Mouse (Mus musculus): ENCODE results near the gene Zfp672. TPM values are rescaled to one million over a fixed set of nuclear protein-coding genes. Genes with fewer than 3 reads are reported as not detected.

Gene Zfp672
- total and polyA plus RNA-seq, 3 experiments: 22.6 to 39.5 TPM; not detected in 1

DNA sequence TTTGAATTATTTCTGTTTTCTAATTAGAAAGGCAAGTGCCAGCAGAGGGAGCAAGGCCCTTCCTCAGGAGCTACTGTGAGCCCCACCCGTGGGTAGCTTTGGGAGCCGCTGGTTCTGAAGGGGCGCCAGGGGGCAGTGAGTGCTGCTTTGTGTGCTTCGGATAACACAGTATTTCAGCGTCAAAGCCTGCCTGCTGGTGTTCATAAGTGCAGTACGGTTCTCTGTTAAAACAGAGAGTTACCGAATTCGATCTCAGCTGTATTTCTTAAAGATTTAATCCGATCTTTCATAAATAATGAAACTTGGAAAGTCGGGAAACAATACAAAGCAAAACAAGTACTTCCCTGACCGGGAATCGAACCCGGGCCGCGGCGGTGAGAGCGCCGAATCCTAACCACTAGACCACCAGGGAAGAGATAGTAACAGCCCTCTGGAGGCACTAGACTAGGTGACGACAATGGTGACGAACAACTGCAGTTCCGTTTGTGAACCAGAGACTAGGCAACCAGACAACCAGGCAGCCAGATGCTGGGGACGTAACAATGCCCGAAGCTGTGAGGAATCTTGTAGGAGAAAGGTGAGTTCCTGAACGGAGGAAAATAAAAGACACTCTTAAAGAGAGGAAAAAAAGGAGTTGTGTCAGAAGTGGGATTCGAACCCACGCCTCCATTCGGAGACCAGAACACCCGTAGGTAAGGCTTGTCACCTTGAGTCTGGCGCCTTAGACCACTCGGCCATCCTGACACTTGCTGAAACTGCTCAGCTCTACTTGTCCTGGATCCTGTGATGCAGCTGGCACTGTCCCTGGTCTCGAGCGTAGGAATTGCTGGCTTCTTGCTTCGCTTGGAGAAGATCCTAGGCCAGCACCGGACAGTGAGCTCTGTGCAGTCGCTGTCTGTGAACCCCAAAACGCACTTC is 28.0 kb downstream of the Zfp672 start (continued):
- peak; percentile 98 for TF ChIP-seq MAFK (IDR thresholded peaks at IDR 0.05; ENCODE audit: borderline replicate concordance, low read depth, low read length)
- TF ChIP-seq CTCF (IDR thresholded peaks at IDR 0.05 in 2 of 3, conservative IDR thresholded peaks at IDR 0.05 in 1 of 3; ENCODE audit: control insufficient read depth in 1 of 3, insufficient read depth in 1 of 3, low read depth in 2 of 3, low read length in 3 of 3, poor library complexity in 1 of 3, severe bottlenecking in 1 of 3): peak; percentile 41 to 78 (median 76); a peak in 5 of 6 replicates
- no peak for TF ChIP-seq ZNF384 (IDR thresholded peaks at IDR 0.05; ENCODE audit: low read depth, low read length)
- no peak for TF ChIP-seq POLR2AphosphoS5 (IDR thresholded peaks at IDR 0.05; ENCODE audit: borderline replicate concordance, low read depth, low read length)
- TF ChIP-seq ZC3H11A (IDR thresholded peaks at IDR 0.05; ENCODE audit: low read depth, low read length): peak; percentile 55

DNA sequence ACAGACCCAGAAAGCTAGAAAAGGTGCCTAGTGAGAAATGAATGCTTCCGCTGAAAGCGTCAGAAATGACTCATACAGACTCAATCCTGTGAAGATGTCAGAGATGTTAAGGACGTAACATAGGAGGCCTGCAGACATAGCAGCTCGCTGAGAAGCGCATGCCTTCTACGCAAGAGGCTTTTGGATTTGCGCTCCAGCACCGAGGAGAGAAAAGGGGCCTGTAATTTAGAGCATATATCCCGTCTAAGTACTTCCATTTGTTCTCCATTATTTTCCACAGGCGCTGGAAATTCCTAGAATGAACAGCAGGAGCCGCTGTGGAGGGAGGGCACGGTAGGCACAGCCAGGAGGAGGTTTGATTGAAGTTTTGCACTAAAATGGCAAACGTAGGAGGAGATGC is 29.1 kb downstream of the Zfp672 start:
- Histone ChIP-seq H3K9ac (ENCODE audit: control insufficient read depth, low read depth, low read length, poor library complexity, severe bottlenecking) (peak overlapping the region; percentile 53), H3K4me1 (ENCODE audit: control insufficient read depth in 1 of 2, insufficient read depth in 2 of 2, low read length in 2 of 2) (peaks cover 0 to 3% of the 10 kb centered on the region in 2 experiments; a peak in 2 of 4 replicates), H3K27me3 (ENCODE audit: control insufficient read depth in 1 of 2, insufficient read depth in 2 of 2, low read length in 2 of 2) (peaks cover 0 to 2% of the 10 kb centered on the region in 2 experiments; a peak in 2 of 4 replicates), H3K27ac (ENCODE audit: control insufficient read depth, low read depth, low read length) (peak overlapping the region; percentile 26), H3K9me3 (replicated peaks; ENCODE audit: insufficient read depth, low read length) (no peaks in the 10 kb centered on the region), H3K36me3 (ENCODE audit: control insufficient read depth in 1 of 2, insufficient read depth in 2 of 2, low read length in 2 of 2) (peaks cover 0 to 9% of the 10 kb centered on the region in 2 experiments; a peak in 2 of 4 replicates), H3K4me3 (ENCODE audit: control insufficient read depth in 1 of 2, insufficient read depth in 1 of 2, low read depth in 2 of 2, low read length in 2 of 2) (peak overlapping the region; percentile 50 to 62), H3K79me2 (ENCODE audit: control insufficient read depth, insufficient read depth, low read length, poor library complexity) (no peaks in the 10 kb centered on the region; the same call in 1 of the 2 replicates)
- no peak for TF ChIP-seq MEF2A (IDR thresholded peaks at IDR 0.05; ENCODE audit: extremely low read depth, insufficient replicate concordance, low read depth, low read length, poor library complexity, severe bottlenecking)
- no peak for TF ChIP-seq TAL1 (IDR thresholded peaks at IDR 0.05; ENCODE audit: low read length)
- peak; percentile 61; the same call in 1 of the 2 replicates for TF ChIP-seq MAX (IDR thresholded peaks at IDR 0.05; ENCODE audit: low read length)
- TF ChIP-seq MYB (IDR thresholded peaks at IDR 0.05; ENCODE audit: low read depth, low read length): no peak
- 0 out of 2 replicates have a peak, but pooled peaks have one; percentile 10 for TF ChIP-seq NRF1 (IDR thresholded peaks at IDR 0.05; ENCODE audit: insufficient read depth, low read depth, low read length, poor library complexity, severe bottlenecking)
- TF ChIP-seq ZKSCAN1 (IDR thresholded peaks at IDR 0.05; ENCODE audit: low read depth, low read length): no peak
- TF ChIP-seq SIN3A (IDR thresholded peaks at IDR 0.05; ENCODE audit: low read length): peak; percentile 73
- no peak for TF ChIP-seq ZNF384 (IDR thresholded peaks at IDR 0.05; ENCODE audit: low read depth, low read length)
- TF ChIP-seq E2F4 (IDR thresholded peaks at IDR 0.05; ENCODE audit: borderline replicate concordance, low read depth, low read length): no peak
- 0 out of 2 replicates have a peak, but pooled peaks have one; percentile 21 for TF ChIP-seq ZC3H11A (IDR thresholded peaks at IDR 0.05; ENCODE audit: low read depth, low read length)
- TF ChIP-seq SMC3 (IDR thresholded peaks at IDR 0.05; ENCODE audit: low read depth, low read length): peak; percentile 64
- 0 out of 4 replicates have a peak, but pooled peaks of 1 of the 2 experiments have one; percentile 40 for TF ChIP-seq POLR2A (IDR thresholded peaks at IDR 0.05; ENCODE audit: control insufficient read depth in 1 of 2, insufficient read depth in 1 of 2, low read depth in 1 of 2, low read length in 2 of 2, poor library complexity in 1 of 2)
- no peak for TF ChIP-seq RCOR1 (IDR thresholded peaks at IDR 0.05; ENCODE audit: low read depth, low read length)
- TF ChIP-seq GATA1 (IDR thresholded peaks at IDR 0.05; ENCODE audit: low read depth, low read length): no peak
- TF ChIP-seq RAD21 (IDR thresholded peaks at IDR 0.05; ENCODE audit: low read depth, low read length): peak; percentile 22
- TF ChIP-seq ZMIZ1 (IDR thresholded peaks at IDR 0.05; ENCODE audit: low read depth, low read length): no peak
- TF ChIP-seq UBTF (IDR thresholded peaks at IDR 0.05; ENCODE audit: borderline replicate concordance, insufficient read depth, low read depth, low read length): no peak
- 0 out of 2 replicates have a peak, but pooled peaks have one; percentile 7 for TF ChIP-seq NELFE (IDR thresholded peaks at IDR 0.05; ENCODE audit: low read depth, low read length)
- no peak for TF ChIP-seq TCF12 (IDR thresholded peaks at IDR 0.05; ENCODE audit: low read depth, low read length)
- TF ChIP-seq MXI1 (IDR thresholded peaks at IDR 0.05; ENCODE audit: low read depth, low read length): 0 out of 2 replicates have a peak, but pooled peaks have one; percentile 8
- peak; percentile 37; the same call in 1 of the 2 replicates for TF ChIP-seq JUND (IDR thresholded peaks at IDR 0.05; ENCODE audit: low read depth, low read length)
- TF ChIP-seq CTCF (IDR thresholded peaks at IDR 0.05 in 2 of 3, conservative IDR thresholded peaks at IDR 0.05 in 1 of 3; ENCODE audit: control insufficient read depth in 1 of 3, insufficient read depth in 1 of 3, low read depth in 2 of 3, low read length in 3 of 3, poor library complexity in 1 of 3, severe bottlenecking in 1 of 3): peak; percentile 46 to 76 (median 72)
- TF ChIP-seq EP300 (IDR thresholded peaks at IDR 0.05; ENCODE audit: low read depth in 1 of 2, low read length in 2 of 2): no peak
- no peak for TF ChIP-seq USF1 (IDR thresholded peaks at IDR 0.05; ENCODE audit: low read depth, low read length)
- TF ChIP-seq TBP (IDR thresholded peaks at IDR 0.05; ENCODE audit: low read depth, low read length): 0 out of 2 replicates have a peak, but pooled peaks have one; percentile 51
- peak; percentile 76 for TF ChIP-seq ETS1 (IDR thresholded peaks at IDR 0.05; ENCODE audit: low read depth, low read length)
- TF ChIP-seq HCFC1 (IDR thresholded peaks at IDR 0.05; ENCODE audit: low read depth, low read length): peak; percentile 37; the same call in 1 of the 2 replicates
- peak; percentile 91 for DNase-seq (ENCODE audit: low read depth, low spot score)
